Mouse (Mus musculus): ENCODE measurements around the gene Whamm. TPM values are rescaled to one million over a fixed set of nuclear protein-coding genes. Genes with fewer than 3 reads are reported as not detected.
A peak's percentile ranks its signal among the peaks of the same experiment; 100 is the strongest.

The Whamm gene
- polyA plus RNA-seq, 1 experiment from 2014 or later, result 7.0 TPM

- Histone ChIP-seq H3K36me3 (replicated peaks; ENCODE audit: insufficient read depth, low read length) (no peaks in the 10 kb centered on the region), H3K4me3 (ENCODE audit: low read depth, low read length) (no peak overlapping the region), H3K27me3 (ENCODE audit: insufficient read depth, low read length) (no peaks in the 10 kb centered on the region), H3K9me3 (ENCODE audit: low read length) (no peaks in the 10 kb centered on the region), H3K9ac (replicated peaks) (no peak overlapping the region), H3K4me1 (ENCODE audit: insufficient read depth) (no peaks in the 10 kb centered on the region), H3K4me2 (ENCODE audit: low read depth, low read length) (no peak overlapping the region), H3K27ac (ENCODE audit: low read depth) (no peak overlapping the region)
- no peak for ATAC-seq
- 56% methylated on average over 4 of the region's 4 CpGs for WGBS (ENCODE audit: insufficient replicate concordance)
- TF ChIP-seq CTCF (IDR thresholded peaks at IDR 0.05; ENCODE audit: low read depth), result no peak
- TF ChIP-seq EP300 (IDR thresholded peaks at IDR 0.05; ENCODE audit: low read depth), result no peak
- no peak for DNase-seq
Observed at GRCm38 (mm10) chr7:81553589-81553988, 17.5 kb upstream of the Whamm start.

DNA sequence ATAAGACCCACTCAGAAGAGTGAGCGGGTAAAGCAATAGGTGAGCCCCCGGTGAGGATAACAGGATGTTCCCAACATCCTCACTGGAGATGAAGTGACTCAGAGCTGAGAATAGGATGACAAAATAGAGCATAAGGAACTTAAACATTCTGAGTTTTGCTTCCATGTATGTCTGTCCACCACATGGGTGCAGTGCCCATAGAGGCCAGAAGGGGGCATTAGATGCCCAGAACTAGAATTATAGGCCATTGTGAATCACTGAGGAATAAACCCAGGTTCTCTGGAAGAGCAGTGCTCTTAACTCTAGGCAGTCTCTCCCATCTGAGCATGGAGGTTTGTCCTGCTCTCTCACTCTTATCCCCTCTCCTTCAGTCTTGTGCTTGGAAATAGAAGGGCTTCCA, 16.7 kb upstream of the Whamm start:
- TF ChIP-seq CTCF (IDR thresholded peaks at IDR 0.05; ENCODE audit: low read depth) (peak; percentile 82), EP300 (IDR thresholded peaks at IDR 0.05; ENCODE audit: low read depth) (no peak)
- H3K4me3 ChIP-seq (ENCODE audit: low read depth, low read length), result no peak overlapping the region
- H3K27ac ChIP-seq (ENCODE audit: low read depth), result no peak overlapping the region
- H3K4me1 ChIP-seq (ENCODE audit: insufficient read depth), result no peaks in the 10 kb centered on the region
- H3K9me3 ChIP-seq (ENCODE audit: low read length), result no peaks in the 10 kb centered on the region
- DNase-seq (peak; percentile 74), ATAC-seq (no peak)
- H3K36me3 ChIP-seq (replicated peaks; ENCODE audit: insufficient read depth, low read length), result no peaks in the 10 kb centered on the region
- H3K4me2 ChIP-seq (ENCODE audit: low read depth, low read length), result no peak overlapping the region
- 76% methylated on average over 2 of the region's 2 CpGs for WGBS (ENCODE audit: insufficient replicate concordance)
- H3K9ac ChIP-seq (replicated peaks), result no peak overlapping the region
- no peaks in the 10 kb centered on the region for H3K27me3 ChIP-seq (ENCODE audit: insufficient read depth, low read length)

- H3K27ac ChIP-seq (ENCODE audit: low read depth), result no peak overlapping the region
- 85% methylated on average over 4 of the region's 4 CpGs for WGBS (ENCODE audit: insufficient replicate concordance)
- no peaks in the 10 kb centered on the region for H3K27me3 ChIP-seq (ENCODE audit: insufficient read depth, low read length)
- H3K9me3 ChIP-seq (ENCODE audit: low read length), result no peaks in the 10 kb centered on the region
- no peak overlapping the region for H3K4me3 ChIP-seq (ENCODE audit: low read depth, low read length)
- no peak overlapping the region for H3K9ac ChIP-seq (replicated peaks)
- no peak overlapping the region for H3K4me2 ChIP-seq (ENCODE audit: low read depth, low read length)
- no peak for ATAC-seq
- no peak for DNase-seq
- no peaks in the 10 kb centered on the region for H3K36me3 ChIP-seq (replicated peaks; ENCODE audit: insufficient read depth, low read length)
- no peak for TF ChIP-seq CTCF (IDR thresholded peaks at IDR 0.05; ENCODE audit: low read depth)
- no peak for TF ChIP-seq EP300 (IDR thresholded peaks at IDR 0.05; ENCODE audit: low read depth)
- H3K4me1 ChIP-seq (ENCODE audit: insufficient read depth), result no peaks in the 10 kb centered on the region
Observed at GRCm38 (mm10) chr7:81556839-81557238, 14.2 kb upstream of the Whamm start.

DNA sequence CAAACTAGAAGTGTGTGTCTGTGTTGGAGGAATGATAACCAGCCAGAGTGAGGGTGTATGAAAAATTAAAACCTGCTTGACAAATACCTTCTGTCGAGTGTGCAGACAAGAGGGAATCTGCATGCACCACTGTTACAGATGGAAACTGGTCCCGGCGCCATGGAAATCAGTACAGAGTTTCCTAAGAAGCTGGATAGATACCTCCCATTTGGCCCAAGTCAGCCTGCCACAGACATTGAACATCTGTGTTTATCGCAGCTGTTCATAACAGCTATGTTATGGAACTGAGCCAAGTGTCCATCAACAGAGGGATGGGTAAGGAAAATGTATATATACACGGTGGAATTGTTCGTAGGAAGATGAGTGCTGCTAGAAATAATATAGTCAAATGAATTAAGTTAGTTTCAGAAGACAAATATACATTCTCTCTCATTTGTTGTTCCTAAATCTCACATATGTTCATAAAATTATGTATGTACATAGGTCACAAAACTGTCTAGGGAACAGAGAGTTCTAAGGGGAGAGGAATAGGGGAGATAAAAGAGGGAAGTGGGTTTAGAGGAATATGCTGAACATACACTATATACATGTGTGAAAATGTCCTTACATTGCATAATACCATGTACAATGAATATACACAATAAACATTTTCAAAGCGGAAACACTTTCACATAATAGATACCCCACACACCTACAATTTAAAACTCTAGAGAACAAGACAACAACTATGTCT, 13.6 kb upstream of the Whamm start:
- Histone ChIP-seq H3K9ac (replicated peaks) (no peak overlapping the region), H3K27me3 (ENCODE audit: insufficient read depth, low read length) (no peaks in the 10 kb centered on the region), H3K4me2 (ENCODE audit: low read depth, low read length) (no peak overlapping the region), H3K9me3 (ENCODE audit: low read length) (no peaks in the 10 kb centered on the region), H3K36me3 (replicated peaks; ENCODE audit: insufficient read depth, low read length) (no peaks in the 10 kb centered on the region), H3K27ac (ENCODE audit: low read depth) (no peak overlapping the region), H3K4me3 (ENCODE audit: low read depth, low read length) (no peak overlapping the region), H3K4me1 (ENCODE audit: insufficient read depth) (no peaks in the 10 kb centered on the region)
- WGBS (ENCODE audit: insufficient replicate concordance), result 67% methylated on average over 7 of the region's 7 CpGs
- no peak for TF ChIP-seq EP300 (IDR thresholded peaks at IDR 0.05; ENCODE audit: low read depth)
- TF ChIP-seq CTCF (IDR thresholded peaks at IDR 0.05; ENCODE audit: low read depth), result no peak
- DNase-seq, result no peak
- ATAC-seq, result no peak

DNA sequence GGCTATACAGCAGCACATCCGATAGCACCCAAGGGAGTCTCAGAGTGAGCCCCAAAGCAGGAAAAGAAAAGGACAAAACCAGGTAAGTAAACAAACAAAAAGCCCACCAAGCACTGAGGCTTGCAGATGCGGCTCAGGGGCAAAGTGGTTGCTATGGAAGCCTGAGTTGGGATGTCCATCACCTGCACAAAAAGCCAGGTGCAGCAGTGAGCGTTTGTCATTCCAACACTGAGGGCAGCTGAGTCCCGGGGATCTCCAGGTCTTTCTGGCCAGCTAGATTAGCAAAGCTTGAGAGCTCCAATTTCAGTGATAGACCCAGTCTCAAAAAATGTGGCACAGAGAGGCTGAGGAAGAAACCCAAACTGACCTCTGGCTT, 13.1 kb upstream of the Whamm start:
- no peak for ATAC-seq
- no peak for TF ChIP-seq CTCF (IDR thresholded peaks at IDR 0.05; ENCODE audit: low read depth)
- TF ChIP-seq EP300 (IDR thresholded peaks at IDR 0.05; ENCODE audit: low read depth), result no peak
- 63% methylated on average over 4 of the region's 4 CpGs for WGBS (ENCODE audit: insufficient replicate concordance)
- Histone ChIP-seq H3K4me2 (ENCODE audit: low read depth, low read length) (no peak overlapping the region), H3K9ac (replicated peaks) (no peak overlapping the region), H3K4me1 (ENCODE audit: insufficient read depth) (no peaks in the 10 kb centered on the region), H3K27me3 (ENCODE audit: insufficient read depth, low read length) (no peaks in the 10 kb centered on the region), H3K27ac (ENCODE audit: low read depth) (no peak overlapping the region), H3K9me3 (ENCODE audit: low read length) (no peaks in the 10 kb centered on the region), H3K4me3 (ENCODE audit: low read depth, low read length) (no peak overlapping the region), H3K36me3 (replicated peaks; ENCODE audit: insufficient read depth, low read length) (no peaks in the 10 kb centered on the region)
- no peak for DNase-seq

- peak; percentile 8 for DNase-seq
- 74% methylated on average over 14 of the region's 14 CpGs for WGBS (ENCODE audit: insufficient replicate concordance)
- H3K4me2 ChIP-seq (ENCODE audit: low read depth, low read length), result no peak overlapping the region
- no peak overlapping the region for H3K9ac ChIP-seq (replicated peaks)
- no peaks in the 10 kb centered on the region for H3K4me1 ChIP-seq (ENCODE audit: insufficient read depth)
- no peaks in the 10 kb centered on the region for H3K9me3 ChIP-seq (ENCODE audit: low read length)
- H3K36me3 ChIP-seq (replicated peaks; ENCODE audit: insufficient read depth, low read length), result no peaks in the 10 kb centered on the region
- no peak overlapping the region for H3K27ac ChIP-seq (ENCODE audit: low read depth)
- no peak for TF ChIP-seq CTCF (IDR thresholded peaks at IDR 0.05; ENCODE audit: low read depth)
- no peak for TF ChIP-seq EP300 (IDR thresholded peaks at IDR 0.05; ENCODE audit: low read depth)
- H3K27me3 ChIP-seq (ENCODE audit: insufficient read depth, low read length), result no peaks in the 10 kb centered on the region
- no peak for ATAC-seq
- no peak overlapping the region for H3K4me3 ChIP-seq (ENCODE audit: low read depth, low read length)
Observed at GRCm38 (mm10) chr7:81559231-81559980, 11.7 kb upstream of the Whamm start.

Measured in liver, postnatal 0 days (tissue).